Mouse (Mus musculus) neural tube, embryonic 10.5 days (tissue): ENCODE results near the gene Ccdc150.

Experiments
- DNase-seq: peaks from one replicate; pipeline ENCODE4 v3.0.0-alpha.2; 2017; ENCODE audit warnings: low spot score; ENCODE audit errors: extremely low spot score

The Ccdc150 gene

DNA sequence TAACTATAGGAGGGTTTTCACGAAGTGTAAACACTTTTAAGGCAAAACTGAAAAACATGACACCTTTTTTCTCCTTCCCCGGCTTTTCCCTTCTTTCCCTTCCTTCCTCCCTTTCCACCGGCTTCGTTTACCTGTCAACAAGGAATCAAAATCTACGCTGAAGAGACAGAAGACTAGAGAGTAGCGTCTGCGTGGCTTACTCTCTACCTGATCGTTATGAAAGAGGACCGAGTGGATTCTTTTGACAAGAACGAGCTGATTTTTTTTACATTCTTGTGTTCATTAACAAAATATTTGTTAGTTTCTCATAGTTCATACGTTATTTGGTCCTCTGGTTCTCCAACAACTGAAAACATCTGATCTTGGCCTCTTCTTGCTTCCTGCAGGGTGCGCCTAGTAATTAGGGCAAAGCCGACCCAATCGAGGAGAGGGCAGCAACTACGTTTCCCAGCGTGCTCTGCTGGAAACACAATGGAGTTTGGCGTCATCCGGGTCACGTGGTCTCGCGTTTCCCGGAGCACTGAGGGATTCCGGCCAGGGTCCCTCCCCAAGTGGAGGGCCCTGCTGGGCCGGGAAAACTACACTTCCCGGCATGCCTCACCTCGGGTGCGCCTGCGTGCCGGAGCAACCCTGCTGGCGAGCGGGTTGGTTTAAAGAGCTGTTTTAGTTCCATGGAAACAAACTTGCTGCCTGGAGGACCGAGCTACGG is at the start of gene Ccdc150:
Gene Ccdc150, plus strand, starts transcription at position 526 of the 709 bp plus-strand sequence.
- peak; percentile 95 for DNase-seq

DNA sequence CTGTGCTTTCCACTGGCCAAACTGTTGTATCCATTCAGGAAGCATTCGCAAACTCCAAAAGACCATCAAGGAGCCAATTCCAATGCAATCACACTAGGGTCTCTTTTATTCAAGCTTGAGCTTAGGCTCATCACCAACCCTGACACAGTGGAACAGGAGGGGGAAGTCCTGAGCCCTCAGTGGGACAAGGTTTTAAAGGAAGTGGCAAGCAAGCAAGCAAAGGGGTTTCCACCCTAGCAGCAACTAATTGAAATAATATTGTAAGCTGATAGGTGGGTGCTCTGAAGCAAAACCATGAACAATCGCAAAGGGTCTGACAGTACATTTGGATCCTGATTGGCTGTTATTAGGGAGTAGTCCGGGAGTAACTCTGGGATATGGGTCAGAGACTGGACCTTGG is 30.2 kb upstream of the Ccdc150 start:
- no peak for DNase-seq

- no peak for DNase-seq
Measured at GRCm38 (mm10) chr1:54242722-54243121, 7.8 kb upstream of the Ccdc150 start.

GRCm38 (mm10) chr1:54275552-54275951 is 25.1 kb downstream of the Ccdc150 start:
- no peak for DNase-seq

DNA sequence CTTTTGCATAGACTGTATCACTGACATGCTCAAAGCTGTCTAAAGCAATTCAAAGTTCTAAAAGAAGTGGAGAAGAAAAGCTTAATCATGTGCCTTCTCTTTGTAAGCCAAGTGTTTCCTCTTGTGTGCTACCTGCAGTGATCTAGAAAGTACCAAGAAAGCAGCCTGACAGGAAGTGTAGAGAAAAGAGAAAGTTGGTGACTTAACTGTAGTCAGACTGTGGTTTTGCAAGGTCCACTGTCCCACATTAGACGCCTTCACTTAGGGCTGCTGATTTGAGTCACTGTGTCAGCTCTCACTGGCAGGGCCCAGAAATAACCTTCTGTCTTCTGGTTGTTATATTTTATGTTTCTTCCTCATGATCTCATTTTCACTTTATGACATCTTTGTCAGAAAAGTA is 29.1 kb downstream of the Ccdc150 start:
- DNase-seq, result no peak

- DNase-seq, result no peak
Measured at GRCm38 (mm10) chr1:54280651-54281050, 30.2 kb downstream of the Ccdc150 start.

DNA sequence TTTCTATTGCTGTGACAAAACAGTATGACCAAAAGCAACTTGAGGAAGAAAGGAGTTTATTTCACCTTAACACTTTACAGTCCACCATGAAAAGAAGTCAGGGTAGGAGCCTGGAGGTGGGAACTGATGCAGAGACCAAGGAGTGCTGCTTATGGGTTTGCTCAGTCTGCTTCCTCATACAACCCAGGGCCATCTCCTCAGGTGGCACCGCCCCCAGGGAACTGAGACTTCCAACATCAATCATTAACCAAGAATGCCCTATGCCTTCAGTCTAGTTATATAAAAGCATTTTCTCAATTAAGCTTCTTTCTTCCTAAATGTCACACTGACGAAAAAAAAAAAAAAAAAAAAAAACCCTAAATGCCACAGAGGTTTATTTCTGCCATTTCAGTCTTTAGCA is 55.9 kb downstream of the Ccdc150 start:
- DNase-seq, result no peak

- DNase-seq, result no peak
Measured at GRCm38 (mm10) chr1:54326647-54327046, 76.2 kb downstream of the Ccdc150 start.

DNA sequence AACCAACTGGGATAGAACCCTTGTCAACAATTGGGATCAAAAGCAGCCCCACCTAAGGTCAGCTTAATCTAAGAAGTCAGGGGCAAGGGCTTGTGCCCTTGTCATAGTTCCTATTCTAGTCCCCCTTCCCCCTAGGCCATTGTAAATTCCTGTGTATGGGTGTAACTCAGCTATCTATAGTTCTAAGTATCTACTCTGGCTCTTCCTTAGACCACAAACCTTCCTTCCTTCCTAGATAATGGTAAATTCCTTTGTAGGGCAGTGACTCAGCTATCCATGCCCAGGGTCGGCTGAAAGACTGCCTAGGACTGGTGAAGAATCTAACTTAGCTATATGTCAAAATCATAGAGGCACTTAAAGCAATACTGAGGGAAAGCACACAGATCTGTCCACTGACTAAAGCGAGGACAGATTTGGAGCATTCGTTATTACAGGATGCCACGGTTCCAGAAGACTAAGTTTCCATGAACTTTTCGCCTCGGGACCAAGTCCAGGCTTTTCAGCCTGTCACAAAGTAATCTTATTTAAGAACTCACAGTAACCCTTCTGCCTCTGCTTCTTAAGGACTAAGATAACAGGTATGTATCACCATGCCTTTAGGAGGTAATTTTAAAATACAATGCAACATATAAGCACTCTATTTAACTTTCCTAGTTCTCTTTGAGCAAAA is 77.5 kb downstream of the Ccdc150 start:
- no peak for DNase-seq

- DNase-seq, result no peak
Measured at GRCm38 (mm10) chr1:54332988-54333387, 82.5 kb downstream of the Ccdc150 start.

GRCm38 (mm10) chr1:54354786-54355185 is 104.3 kb downstream of the Ccdc150 start:
- DNase-seq, result no peak

- DNase-seq, result no peak
Measured at GRCm38 (mm10) chr1:54355485-54355884, 105.0 kb downstream of the Ccdc150 start.

GRCm38 (mm10) chr1:54356566-54356965 is 106.1 kb downstream of the Ccdc150 start:
- no peak for DNase-seq

DNA sequence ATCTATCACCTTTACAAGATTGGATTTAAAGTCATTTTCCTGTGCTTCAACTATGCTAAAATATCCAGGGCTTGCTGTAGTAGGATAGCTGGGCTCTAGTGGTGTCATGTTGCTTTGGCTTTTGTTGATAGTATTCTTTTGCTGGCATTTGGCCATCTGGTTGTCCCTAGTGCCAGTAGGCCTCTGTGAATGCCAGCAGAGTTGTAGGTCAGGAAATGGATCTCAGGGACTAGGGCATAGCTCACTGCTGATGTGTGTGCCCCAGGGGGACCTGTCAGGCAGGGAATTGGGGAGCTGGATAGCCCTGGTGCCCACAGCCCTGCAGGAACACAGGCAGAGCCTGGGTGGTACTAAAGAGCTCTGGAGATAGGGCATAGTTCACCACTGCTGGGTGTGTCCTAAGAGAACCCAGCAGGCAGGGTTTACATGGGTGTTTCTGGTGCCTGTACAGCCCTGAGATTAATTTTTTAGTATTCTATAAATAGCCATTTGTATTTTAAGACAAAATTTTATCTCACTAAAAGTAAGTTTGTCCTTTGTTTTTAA is 127.1 kb downstream of the Ccdc150 start:
- DNase-seq, result no peak

- peak; percentile 20 for DNase-seq
Measured at GRCm38 (mm10) chr1:54380978-54381914, 130.8 kb downstream of the Ccdc150 start.

GRCm38 (mm10) chr1:54384221-54384620 is 133.7 kb downstream of the Ccdc150 start:
- DNase-seq, result no peak

GRCm38 (mm10) chr1:54402736-54403135 is 152.3 kb downstream of the Ccdc150 start:
- DNase-seq, result no peak
